Mouse (Mus musculus): ENCODE measurements around the gene Eva1a.

DNA sequence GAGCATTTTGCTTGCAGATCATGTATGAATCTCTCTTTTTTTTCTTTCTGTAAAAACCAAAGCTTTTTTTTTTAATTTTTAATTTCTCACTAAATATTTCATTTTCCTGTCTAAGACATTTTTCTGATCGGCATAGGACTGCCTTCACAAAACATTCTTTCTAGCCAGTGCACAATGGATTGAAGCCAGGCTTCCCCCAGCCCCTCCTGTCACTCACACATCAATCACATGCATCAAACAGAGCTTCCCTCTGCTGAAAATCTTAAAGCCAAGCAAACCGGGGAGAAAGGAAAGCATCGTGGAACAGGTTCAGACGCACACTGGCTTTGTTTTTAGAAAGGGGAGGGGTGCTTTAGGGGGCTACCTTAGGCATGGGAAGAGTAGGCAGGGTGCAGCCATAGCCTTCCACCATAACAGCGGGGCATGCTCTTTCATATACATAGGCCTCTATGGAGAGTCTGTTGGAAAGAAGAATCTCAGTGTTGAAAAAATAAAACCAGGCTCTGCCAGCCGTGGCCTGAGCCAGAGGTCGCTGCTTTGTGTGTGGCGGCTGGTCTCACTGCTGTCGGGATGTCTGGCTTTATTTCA, 88.9 kb downstream of the Eva1a start:
- TF ChIP-seq FLI1 (IDR thresholded peaks at IDR 0.05; ENCODE audit: low read length) (no peak), GATA1 (IDR thresholded peaks at IDR 0.05; ENCODE audit: borderline replicate concordance, low read length) (no peak)
